Mouse (Mus musculus) stomach, embryonic 15.5 days (tissue): ENCODE results near the gene Psen1. TPM values are rescaled to one million over a fixed set of nuclear protein-coding genes. Genes with fewer than 3 reads are reported as not detected.

ENCODE experiments used
- ATAC-seq: fragments of 200-750 bp; cut with Nextera tagmentation; 2 replicates; pipeline ENCODE4 v1.8.0; 2017; ENCODE audit warnings: low read depth, moderate number of reproducible peaks, moderate TSS enrichment; ENCODE audit not compliant: insufficient read depth, low FRiP score
- H3K27ac ChIP-seq: fragments of 300-500 bp; sonication (generic); 2 replicates; pipeline ENCODE4 v1.5.1; 2015; ENCODE audit warnings: mild to moderate bottlenecking, inconsistent platforms
- H3K27me3 ChIP-seq: fragments of 300-500 bp; sonication (generic); replicated peaks from 2 replicates; pipeline ENCODE4 v1.6.1; 2015; ENCODE audit warnings: inconsistent platforms
- H3K36me3 ChIP-seq: fragments of 300-500 bp; sonication (generic); 2 replicates; pipeline ENCODE4 v1.6.1; 2015; ENCODE audit warnings: inconsistent platforms
- H3K4me1 ChIP-seq: fragments of 300-500 bp; sonication (generic); 2 replicates; pipeline ENCODE4 v1.6.1; 2015; ENCODE audit warnings: inconsistent platforms
- H3K4me2 ChIP-seq: fragments of 300-500 bp; sonication (generic); 2 replicates; pipeline ENCODE4 v1.6.1; 2015; ENCODE audit warnings: mild to moderate bottlenecking, inconsistent platforms
- H3K4me3 ChIP-seq: fragments of 300-500 bp; sonication (generic); replicated peaks from 2 replicates; pipeline ENCODE4 v1.5.1; 2015; ENCODE audit warnings: inconsistent platforms
- H3K9ac ChIP-seq: fragments of 300-500 bp; sonication (generic); 2 replicates; pipeline ENCODE4 v1.6.1; 2015; ENCODE audit warnings: inconsistent platforms
- H3K9me3 ChIP-seq: fragments of 300-500 bp; sonication (generic); 2 replicates; pipeline ENCODE4 v1.6.1; 2016; ENCODE audit warnings: inconsistent platforms
- WGBS: fragments of 180-500 bp; shearing (Covaris S2); methylation state at CpG from one replicate; pipeline ENCODE4 v1.1.7; 2015; 5-methylcytosine and 5-hydroxymethylcytosine counted together
- polyA plus RNA-seq: library from polyadenylated mRNA; unstranded; fragments of >200 nt; fragmentation: Nextera tagmentation; extraction: Ambion mirVana; gene quantifications from 2 replicates; pipeline ENCODE4 v1.2.1, GENCODE M21; 2015

Gene Psen1
- polyA plus RNA-seq, 1 experiment from 2014 or later = 66.3 TPM

DNA sequence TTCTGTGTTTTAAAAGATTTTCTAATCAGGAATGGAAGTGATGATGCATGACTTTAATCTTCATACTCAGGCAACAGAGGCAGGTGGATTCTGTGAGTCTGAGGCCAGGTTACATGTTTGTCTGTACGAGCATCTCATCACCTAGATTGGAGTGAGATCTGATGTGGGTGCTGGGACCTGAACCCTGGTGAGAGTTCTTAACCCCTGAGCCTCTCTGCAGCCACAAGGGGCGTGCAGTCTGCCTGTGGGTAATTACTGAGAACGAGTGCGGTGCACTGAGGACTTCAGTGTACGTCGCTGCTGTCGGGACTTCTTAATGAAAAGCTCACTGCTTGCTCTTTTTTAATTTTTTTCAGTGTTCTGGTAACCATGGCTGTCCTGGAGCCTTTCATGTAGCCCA is 13.7 kb downstream of the Psen1 start:
- H3K27ac ChIP-seq = no peak overlapping the region
- H3K4me2 ChIP-seq = no peak overlapping the region
- no peaks in the 10 kb centered on the region for H3K9me3 ChIP-seq
- no peak for ATAC-seq
- no peaks in the 10 kb centered on the region for H3K27me3 ChIP-seq
- H3K4me1 ChIP-seq = no peaks in the 10 kb centered on the region
- H3K4me3 ChIP-seq = no peak overlapping the region
- H3K9ac ChIP-seq = no peak overlapping the region
- 92% methylated on average over 7 of the region's 7 CpGs for WGBS
- 0 out of 2 replicates have a peak, but pooled peaks cover 11% of the 10 kb centered on the region for H3K36me3 ChIP-seq

- H3K27me3 ChIP-seq = no peaks in the 10 kb centered on the region
- H3K9me3 ChIP-seq = no peaks in the 10 kb centered on the region
- H3K27ac ChIP-seq = no peak overlapping the region
- ATAC-seq = no peak
- no peak overlapping the region for H3K4me2 ChIP-seq
- H3K4me1 ChIP-seq = no peaks in the 10 kb centered on the region
- no peak overlapping the region for H3K9ac ChIP-seq
- WGBS = 88% methylated on average over 4 of the region's 4 CpGs
- no peak overlapping the region for H3K4me3 ChIP-seq
- 0 out of 2 replicates have a peak, but pooled peaks cover 11% of the 10 kb centered on the region for H3K36me3 ChIP-seq
These were observed 14.8 kb downstream of the Psen1 start for GRCm38 (mm10) chr12:83702796-83703195.

DNA sequence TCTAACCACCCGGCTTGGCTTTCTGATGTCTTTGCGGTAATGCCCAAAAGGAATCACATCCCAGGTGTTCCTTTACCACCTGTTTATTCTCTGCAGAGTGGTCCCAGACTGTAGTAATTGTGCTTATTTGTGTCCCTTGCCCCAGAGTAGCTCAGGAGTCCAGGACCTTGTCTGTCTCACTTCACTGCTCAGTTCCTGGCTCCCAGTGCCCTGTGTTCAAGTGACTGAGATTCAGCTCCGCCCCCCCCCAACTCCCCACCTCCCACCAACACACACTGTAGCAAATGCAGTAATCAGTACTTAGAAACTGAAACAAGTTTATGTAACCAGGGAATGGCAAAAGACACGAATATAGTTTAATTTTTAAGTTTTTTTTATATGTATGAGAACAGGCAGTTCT is 19.0 kb downstream of the Psen1 start:
- Histone ChIP-seq H3K27me3 (no peaks in the 10 kb centered on the region), H3K9ac (no peak overlapping the region), H3K36me3 (0 out of 2 replicates have a peak, but pooled peaks cover 11% of the 10 kb centered on the region), H3K9me3 (no peaks in the 10 kb centered on the region), H3K4me2 (no peak overlapping the region), H3K27ac (no peak overlapping the region), H3K4me3 (no peak overlapping the region), H3K4me1 (no peaks in the 10 kb centered on the region)
- 85% methylated on average over 4 of the region's 4 CpGs for WGBS
- ATAC-seq = no peak

- H3K27me3 ChIP-seq = no peaks in the 10 kb centered on the region
- WGBS = 70% methylated on average over 7 of the region's 7 CpGs
- no peaks in the 10 kb centered on the region for H3K4me1 ChIP-seq
- no peak overlapping the region for H3K4me3 ChIP-seq
- 0 out of 2 replicates have a peak, but pooled peaks have one; percentile 53 for ATAC-seq
- no peak overlapping the region for H3K9ac ChIP-seq
- no peaks in the 10 kb centered on the region for H3K9me3 ChIP-seq
- peak overlapping the region; percentile 45; the same call in 1 of the 2 replicates for H3K27ac ChIP-seq
- no peak overlapping the region for H3K4me2 ChIP-seq
- peaks cover 22% of the 10 kb centered on the region for H3K36me3 ChIP-seq
These were observed 20.5 kb downstream of the Psen1 start for GRCm38 (mm10) chr12:83708160-83709092.

- WGBS = 81% methylated on average over 2 of the region's 2 CpGs
- ATAC-seq = no peak
- Histone ChIP-seq H3K4me3 (no peak overlapping the region), H3K4me1 (no peaks in the 10 kb centered on the region), H3K4me2 (no peak overlapping the region), H3K9ac (no peak overlapping the region), H3K27ac (no peak overlapping the region), H3K27me3 (no peaks in the 10 kb centered on the region), H3K36me3 (peaks cover 27% of the 10 kb centered on the region), H3K9me3 (no peaks in the 10 kb centered on the region)
These were observed 22.0 kb downstream of the Psen1 start for GRCm38 (mm10) chr12:83709934-83710333.

DNA sequence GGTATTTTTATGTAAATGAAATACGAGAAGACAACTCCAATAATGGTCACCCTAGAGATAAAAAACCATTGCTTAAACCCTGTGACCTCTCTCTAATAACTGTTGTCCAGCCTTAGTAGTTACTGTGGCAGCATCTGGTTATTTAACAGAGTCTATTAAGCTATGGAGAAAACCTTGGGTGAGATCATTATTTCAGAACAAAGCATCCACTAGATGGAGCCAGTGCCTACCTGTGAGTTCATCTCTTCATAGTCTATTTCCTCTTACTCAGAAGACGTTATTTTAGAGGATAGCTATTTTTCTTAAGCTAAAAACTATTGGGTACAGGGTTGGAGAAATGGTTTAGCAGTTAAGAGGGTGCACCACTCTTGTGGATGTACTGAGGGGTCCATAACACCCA is 25.8 kb downstream of the Psen1 start:
- Histone ChIP-seq H3K4me3 (no peak overlapping the region), H3K4me1 (no peaks in the 10 kb centered on the region), H3K36me3 (peaks cover 28% of the 10 kb centered on the region), H3K9me3 (no peaks in the 10 kb centered on the region), H3K9ac (no peak overlapping the region), H3K4me2 (no peak overlapping the region), H3K27ac (no peak overlapping the region), H3K27me3 (no peaks in the 10 kb centered on the region)
- ATAC-seq = no peak
- 43% methylated on average over 2 of the region's 2 CpGs for WGBS

DNA sequence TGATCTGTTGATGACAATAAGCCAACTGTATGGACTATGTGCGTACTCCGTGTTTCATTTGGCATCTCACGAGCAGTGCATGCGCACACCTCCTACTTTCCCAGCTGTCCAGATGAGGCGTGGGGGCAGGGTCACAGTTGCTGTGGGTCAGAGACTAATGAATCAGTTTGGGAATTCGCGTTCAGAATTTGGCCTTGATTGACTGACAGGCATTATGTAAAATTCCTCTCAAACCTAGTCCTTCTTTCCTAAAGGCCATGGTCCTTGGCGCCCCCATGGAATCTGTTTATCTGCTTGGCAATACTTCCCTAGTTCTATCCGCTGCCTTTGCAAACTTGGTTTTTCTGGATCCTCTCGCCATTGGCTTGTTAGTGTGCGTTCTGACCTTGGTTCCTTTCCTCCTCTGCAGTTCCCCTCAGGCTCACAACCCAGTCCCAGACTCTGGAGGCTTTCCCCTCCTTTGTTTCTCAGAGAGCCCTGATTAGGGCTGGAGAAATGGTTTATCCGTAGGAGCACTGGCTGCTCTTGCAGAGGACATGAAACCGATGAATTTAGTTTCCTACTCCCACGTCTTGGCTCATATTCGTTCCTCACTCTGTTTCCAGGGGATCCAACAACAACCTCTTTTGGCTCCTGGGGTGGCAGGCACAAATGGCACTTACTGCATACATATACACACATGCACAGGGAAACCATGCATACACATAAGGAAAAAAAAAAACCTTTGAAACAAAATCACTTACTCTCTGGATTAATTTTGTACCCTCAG is 28.6 kb downstream of the Psen1 start:
- H3K4me1 ChIP-seq = 0 out of 2 replicates have a peak, but pooled peaks cover 8% of the 10 kb centered on the region
- peaks cover 28% of the 10 kb centered on the region for H3K36me3 ChIP-seq
- no peak overlapping the region for H3K9ac ChIP-seq
- no peaks in the 10 kb centered on the region for H3K9me3 ChIP-seq
- no peak for ATAC-seq
- no peaks in the 10 kb centered on the region for H3K27me3 ChIP-seq
- H3K27ac ChIP-seq = no peak overlapping the region
- H3K4me3 ChIP-seq = no peak overlapping the region
- 88% methylated on average over 15 of the region's 15 CpGs for WGBS
- no peak overlapping the region for H3K4me2 ChIP-seq

- no peak overlapping the region for H3K9ac ChIP-seq
- H3K27ac ChIP-seq = no peak overlapping the region
- H3K4me3 ChIP-seq = no peak overlapping the region
- 91% methylated on average over 1 of the region's 1 CpGs for WGBS
- H3K27me3 ChIP-seq = no peaks in the 10 kb centered on the region
- no peak for ATAC-seq
- H3K4me1 ChIP-seq = 0 out of 2 replicates have a peak, but pooled peaks cover 10% of the 10 kb centered on the region
- H3K36me3 ChIP-seq = peaks cover 16% of the 10 kb centered on the region
- no peak overlapping the region for H3K4me2 ChIP-seq
- H3K9me3 ChIP-seq = no peaks in the 10 kb centered on the region
These were observed 31.5 kb downstream of the Psen1 start for GRCm38 (mm10) chr12:83719431-83719830.

DNA sequence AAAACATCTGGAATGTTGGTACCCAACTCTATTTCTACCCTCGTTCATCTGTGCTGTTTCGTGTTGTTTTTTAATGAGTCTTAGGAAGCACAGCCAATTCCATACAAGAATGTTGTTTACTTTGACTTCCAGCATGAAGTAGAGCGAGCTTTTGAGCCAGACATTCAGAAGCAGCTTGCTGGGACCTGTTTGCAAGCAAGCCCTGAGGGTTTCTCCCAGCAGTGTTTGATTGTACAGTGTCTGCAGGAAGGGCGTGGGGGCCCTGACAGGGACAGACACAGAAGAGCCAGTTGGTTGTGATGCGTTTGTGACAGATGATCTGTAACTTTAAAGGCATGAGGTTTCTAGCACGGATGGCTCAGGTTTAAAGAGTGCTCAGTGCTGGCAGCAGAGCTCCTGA is 33.3 kb downstream of the Psen1 start:
- Histone ChIP-seq H3K36me3 (peaks cover 23% of the 10 kb centered on the region), H3K4me2 (no peak overlapping the region), H3K9me3 (no peaks in the 10 kb centered on the region), H3K9ac (no peak overlapping the region), H3K27ac (peak overlapping the region; percentile 81), H3K4me1 (0 out of 2 replicates have a peak, but pooled peaks cover 10% of the 10 kb centered on the region), H3K4me3 (no peak overlapping the region), H3K27me3 (no peaks in the 10 kb centered on the region)
- WGBS = 45% methylated on average over 6 of the region's 6 CpGs
- no peak; the same call in 1 of the 2 replicates for ATAC-seq

DNA sequence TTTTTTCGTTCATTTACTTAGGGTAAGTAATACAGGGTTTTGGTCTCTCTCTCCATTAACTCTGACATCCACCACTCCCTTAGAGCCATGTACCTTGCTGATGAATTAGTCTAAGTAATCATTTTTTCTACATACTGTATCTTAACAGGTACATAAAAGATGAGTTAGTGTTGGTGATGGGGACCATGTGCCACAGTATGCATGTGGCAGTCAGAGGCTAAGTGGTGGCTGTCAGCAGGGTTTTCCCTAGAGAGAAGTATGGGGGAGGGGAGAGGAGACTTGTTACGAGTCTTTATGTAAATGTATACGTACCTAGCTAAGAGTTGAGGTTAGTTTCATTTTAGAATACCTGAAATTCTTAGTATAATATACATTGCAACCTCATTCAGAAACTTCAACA is 35.1 kb downstream of the Psen1 start:
- peaks cover 20% of the 10 kb centered on the region for H3K36me3 ChIP-seq
- H3K4me2 ChIP-seq = no peak overlapping the region
- H3K27ac ChIP-seq = no peak overlapping the region
- H3K4me1 ChIP-seq = 0 out of 2 replicates have a peak, but pooled peaks cover 10% of the 10 kb centered on the region
- no peaks in the 10 kb centered on the region for H3K9me3 ChIP-seq
- no peak for ATAC-seq
- no peak overlapping the region for H3K4me3 ChIP-seq
- no peak overlapping the region for H3K9ac ChIP-seq
- H3K27me3 ChIP-seq = no peaks in the 10 kb centered on the region
- 85% methylated on average over 3 of the region's 3 CpGs for WGBS

GRCm38 (mm10) chr12:83726510-83727308 is 38.8 kb downstream of the Psen1 start:
- H3K4me2 ChIP-seq = no peak overlapping the region
- no peaks in the 10 kb centered on the region for H3K9me3 ChIP-seq
- peaks cover 40% of the 10 kb centered on the region for H3K36me3 ChIP-seq
- no peak overlapping the region for H3K9ac ChIP-seq
- no peaks in the 10 kb centered on the region for H3K27me3 ChIP-seq
- H3K4me3 ChIP-seq = no peak overlapping the region
- H3K4me1 ChIP-seq = 0 out of 2 replicates have a peak, but pooled peaks cover under 1% of the 10 kb centered on the region
- peak; percentile 58; the same call in 1 of the 2 replicates for ATAC-seq
- H3K27ac ChIP-seq = no peak overlapping the region
- WGBS = 70% methylated on average over 12 of the region's 12 CpGs
